Mouse (Mus musculus) C2C12 (cell line): ENCODE results near the gene Wwc2.

Source experiments
- CEBPB ChIP-seq: IDR thresholded peaks from one replicate; pipeline ENCODE4 v1.6.1; 2011; ENCODE audit warnings: low read depth, mild to moderate bottlenecking, control low read depth, moderate library complexity
- CTCF ChIP-seq: IDR thresholded peaks from one replicate; pipeline ENCODE4 v1.5.1; 2011; ENCODE audit not compliant: control insufficient read depth, insufficient read depth, insufficient read length
- FOSL1 ChIP-seq: IDR thresholded peaks from one replicate; pipeline ENCODE4 v1.8.0; 2011; ENCODE audit warnings: mild to moderate bottlenecking, low read length; ENCODE audit not compliant: poor library complexity, insufficient read depth, severe bottlenecking
- MAX ChIP-seq: IDR thresholded peaks from one replicate; pipeline ENCODE4 v1.6.1; 2011; ENCODE audit warnings: mild to moderate bottlenecking, control low read depth
- MYOG ChIP-seq: IDR thresholded peaks from one replicate; pipeline ENCODE4 v1.6.1; 2011; ENCODE audit not compliant: control insufficient read depth, insufficient read length; ENCODE audit errors: extremely low read depth
- USF1 ChIP-seq: IDR thresholded peaks from one replicate; pipeline ENCODE4 v1.6.1; 2011; ENCODE audit warnings: low read depth, mild to moderate bottlenecking, control low read depth, moderate library complexity

DNA sequence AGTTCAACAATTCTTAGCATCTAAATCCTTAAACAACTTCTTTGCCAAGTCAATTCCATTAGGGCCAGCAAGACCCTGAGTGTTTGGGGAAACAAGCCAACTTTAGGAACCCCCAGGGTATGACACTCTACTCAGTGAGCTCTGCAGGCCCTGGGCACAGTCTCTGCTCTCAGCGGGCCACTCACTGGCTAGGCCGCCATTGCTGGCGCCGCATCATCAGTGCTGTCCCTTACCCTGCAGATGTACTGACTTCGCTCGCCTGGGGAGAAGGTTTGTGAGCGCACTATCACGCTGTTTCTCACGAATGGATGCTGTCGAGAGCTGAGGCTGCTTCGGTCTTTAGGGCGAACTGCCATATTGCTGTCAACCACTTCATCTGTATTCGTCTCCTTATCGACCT lies 143.6 kb downstream of the Wwc2 start:
- no peak for TF ChIP-seq CTCF
- TF ChIP-seq MAX, result no peak
- no peak for TF ChIP-seq USF1
- TF ChIP-seq CEBPB, result no peak
- no peak for TF ChIP-seq FOSL1
- no peak for TF ChIP-seq MYOG
